Mouse (Mus musculus) midbrain, postnatal 0 days (tissue): ENCODE results near the gene Dstyk. TPM values are rescaled to one million over a fixed set of nuclear protein-coding genes. Genes with fewer than 3 reads are reported as not detected.

Source experiments
- ATAC-seq: fragments of 200-750 bp; cut with Nextera tagmentation; 2 replicates; pipeline ENCODE4 v1.8.0; 2017; ENCODE audit warnings: moderate number of reproducible peaks, mild to moderate bottlenecking, moderate TSS enrichment, moderate library complexity; ENCODE audit not compliant: low FRiP score
- DNase-seq: peaks from one replicate; pipeline ENCODE4 v3.0.0-alpha.2; 2015; ENCODE audit warnings: low spot score
- H3K27ac ChIP-seq: fragments of 300-500 bp; sonication (generic); 2 replicates; pipeline ENCODE4 v1.5.1; 2014; ENCODE audit warnings: low read depth, mild to moderate bottlenecking, low read length, mixed read lengths
- H3K27me3 ChIP-seq: fragments of 300-500 bp; sonication (generic); 2 replicates; pipeline ENCODE4 v1.6.1; 2014; ENCODE audit warnings: low read length, control low read depth, mixed read lengths; ENCODE audit not compliant: insufficient read depth
- H3K36me3 ChIP-seq: fragments of 300-500 bp; sonication (generic); 2 replicates; pipeline ENCODE4 v1.6.1; 2014; ENCODE audit warnings: low read length, control low read depth, mixed read lengths; ENCODE audit not compliant: insufficient read depth
- H3K4me1 ChIP-seq: fragments of 300-500 bp; sonication (generic); 2 replicates; pipeline ENCODE4 v1.6.1; 2014; ENCODE audit warnings: mild to moderate bottlenecking, control low read depth, antibody characterized with exemption, low read length, mixed read lengths; ENCODE audit not compliant: insufficient read depth
- H3K4me2 ChIP-seq: fragments of 300-500 bp; sonication (generic); 2 replicates; pipeline ENCODE4 v1.6.1; 2014; ENCODE audit warnings: low read depth, mild to moderate bottlenecking, low read length, mixed read lengths; ENCODE audit not compliant: poor library complexity, severe bottlenecking
- H3K4me3 ChIP-seq: fragments of 300-500 bp; sonication (generic); 2 replicates; pipeline ENCODE4 v1.5.1; 2014; ENCODE audit warnings: low read depth, mild to moderate bottlenecking, low read length, moderate library complexity
- H3K9ac ChIP-seq: fragments of 300-500 bp; sonication (generic); replicated peaks from 2 replicates; pipeline ENCODE4 v1.6.1; 2014; ENCODE audit warnings: mild to moderate bottlenecking, low read length, moderate library complexity, mixed read lengths; ENCODE audit not compliant: poor library complexity, severe bottlenecking
- H3K9me3 ChIP-seq: fragments of 300-500 bp; sonication (generic); 2 replicates; pipeline ENCODE4 v1.6.1; 2016; ENCODE audit warnings: low read length, control low read depth
- CTCF ChIP-seq: IDR thresholded peaks from 2 replicates; pipeline ENCODE4 v1.5.1; 2016; ENCODE audit warnings: antibody characterized with exemption, mild to moderate bottlenecking
- WGBS: fragments of 180-500 bp; shearing (Covaris S2); extraction: QIAGEN DNeasy Blood & Tissue Kit; methylation state at CpG from one replicate; pipeline ENCODE4 v1.1.7; 2014; 5-methylcytosine and 5-hydroxymethylcytosine counted together
- polyA plus RNA-seq: library from polyadenylated mRNA; unstranded; fragments of >200 nt; fragmentation: Nextera tagmentation; extraction: Ambion mirVana; gene quantifications from 2 replicates; pipeline ENCODE4 v1.2.1, GENCODE M21; 2015
- total RNA-seq: library from RNA; depleted of rRNA; stranded (reverse); fragments of >200 nt; gene quantifications from 2 replicates; pipeline ENCODE4 v1.2.3, GENCODE M21; 2014

Gene Dstyk
- total and polyA plus RNA-seq, 2 experiments from 2014 or later = 5.6 to 21.2 TPM

- no peak overlapping the region for H3K4me3 ChIP-seq
- ATAC-seq = no peak
- no peaks in the 10 kb centered on the region for H3K27me3 ChIP-seq
- H3K36me3 ChIP-seq = peaks cover 13% of the 10 kb centered on the region
- 49% methylated on average over 1 of the region's 1 CpGs for WGBS
- no peaks in the 10 kb centered on the region for H3K9me3 ChIP-seq
- no peaks in the 10 kb centered on the region for H3K4me1 ChIP-seq
- no peak for DNase-seq
- no peak overlapping the region for H3K27ac ChIP-seq
- H3K9ac ChIP-seq = no peak overlapping the region
- no peak for TF ChIP-seq CTCF
- H3K4me2 ChIP-seq = no peak overlapping the region
Observed at GRCm38 (mm10) chr1:132436960-132437359, 19.6 kb downstream of the Dstyk start.

- Histone ChIP-seq H3K36me3 (peaks cover 17% of the 10 kb centered on the region), H3K9ac (no peak overlapping the region), H3K4me2 (no peak overlapping the region), H3K9me3 (no peaks in the 10 kb centered on the region), H3K27ac (no peak overlapping the region), H3K4me1 (no peaks in the 10 kb centered on the region), H3K4me3 (no peak overlapping the region), H3K27me3 (no peaks in the 10 kb centered on the region)
- WGBS = 77% methylated on average over 5 of the region's 5 CpGs
- no peak for ATAC-seq
- no peak for DNase-seq
- no peak for TF ChIP-seq CTCF
Observed at GRCm38 (mm10) chr1:132437389-132437788, 20.0 kb downstream of the Dstyk start.

GRCm38 (mm10) chr1:132440896-132441435, 23.6 kb downstream of the Dstyk start:
- TF ChIP-seq CTCF = peak; percentile 36
- Histone ChIP-seq H3K27me3 (no peaks in the 10 kb centered on the region), H3K4me3 (no peak overlapping the region), H3K4me2 (no peak overlapping the region), H3K36me3 (peaks cover 14% of the 10 kb centered on the region; the same call in 1 of the 2 replicates), H3K27ac (no peak overlapping the region), H3K9me3 (no peaks in the 10 kb centered on the region), H3K4me1 (no peaks in the 10 kb centered on the region), H3K9ac (no peak overlapping the region)
- 68% methylated on average over 1 of the region's 1 CpGs for WGBS
- no peak for DNase-seq
- no peak for ATAC-seq

GRCm38 (mm10) chr1:132449742-132450141, 32.4 kb downstream of the Dstyk start:
- ATAC-seq (no peak), DNase-seq (no peak)
- 86% methylated on average over 7 of the region's 7 CpGs for WGBS
- Histone ChIP-seq H3K4me2 (no peak overlapping the region), H3K9me3 (no peaks in the 10 kb centered on the region), H3K4me3 (no peak overlapping the region), H3K9ac (no peak overlapping the region), H3K36me3 (peaks cover 21% of the 10 kb centered on the region), H3K27me3 (no peaks in the 10 kb centered on the region), H3K4me1 (no peaks in the 10 kb centered on the region), H3K27ac (no peak overlapping the region)
- no peak for TF ChIP-seq CTCF

- no peak for DNase-seq
- Histone ChIP-seq H3K36me3 (peaks cover 29% of the 10 kb centered on the region), H3K4me1 (no peaks in the 10 kb centered on the region), H3K27ac (no peak overlapping the region), H3K9me3 (no peaks in the 10 kb centered on the region), H3K4me3 (no peak overlapping the region), H3K27me3 (no peaks in the 10 kb centered on the region), H3K9ac (no peak overlapping the region), H3K4me2 (no peak overlapping the region)
- no peak for TF ChIP-seq CTCF
- ATAC-seq = no peak
- 86% methylated on average over 5 of the region's 5 CpGs for WGBS
Observed at GRCm38 (mm10) chr1:132464651-132465050, 47.3 kb downstream of the Dstyk start.

- peaks cover 10% of the 10 kb centered on the region for H3K36me3 ChIP-seq
- no peak overlapping the region for H3K4me3 ChIP-seq
- no peaks in the 10 kb centered on the region for H3K9me3 ChIP-seq
- no peak for ATAC-seq
- no peaks in the 10 kb centered on the region for H3K4me1 ChIP-seq
- H3K27me3 ChIP-seq = no peaks in the 10 kb centered on the region
- DNase-seq = no peak
- no peak overlapping the region for H3K4me2 ChIP-seq
- H3K9ac ChIP-seq = no peak overlapping the region
- H3K27ac ChIP-seq = no peak overlapping the region
- no peak for TF ChIP-seq CTCF
Observed at GRCm38 (mm10) chr1:132468926-132469325, 51.6 kb downstream of the Dstyk start.
